Mouse (Mus musculus): ENCODE measurements around the gene Apol11b.

DNA sequence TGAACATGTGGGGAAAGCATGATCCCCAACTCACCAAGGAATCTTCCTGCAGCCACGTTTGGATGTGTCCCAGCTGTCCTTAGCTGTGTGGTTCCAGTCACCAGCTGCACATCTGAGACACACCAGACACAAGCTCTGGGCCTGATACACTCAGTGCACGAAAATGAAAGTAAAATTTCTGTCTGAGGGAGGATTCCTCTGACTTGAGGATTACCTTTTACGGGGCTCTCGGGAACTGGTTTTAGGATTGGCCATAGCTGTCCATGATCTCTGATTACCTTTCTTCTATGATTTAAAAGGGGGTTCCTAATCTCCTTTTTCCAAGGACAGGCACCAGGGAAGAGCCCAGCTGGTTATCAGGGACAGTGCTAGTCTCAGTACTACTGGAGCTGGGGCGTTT lies 47.1 kb downstream of the Apol11b start, which contains the start of gene Apol10b:
- TF ChIP-seq CTCF (IDR thresholded peaks at IDR 0.05; ENCODE audit: low read depth, low read length) (no peak), POLR2A (IDR thresholded peaks at IDR 0.05; ENCODE audit: insufficient read depth, low read length) (no peak)

Measured in ES-Bruce4 (cell line).